Mouse (Mus musculus): ENCODE results near the gene Rab31.

DNA sequence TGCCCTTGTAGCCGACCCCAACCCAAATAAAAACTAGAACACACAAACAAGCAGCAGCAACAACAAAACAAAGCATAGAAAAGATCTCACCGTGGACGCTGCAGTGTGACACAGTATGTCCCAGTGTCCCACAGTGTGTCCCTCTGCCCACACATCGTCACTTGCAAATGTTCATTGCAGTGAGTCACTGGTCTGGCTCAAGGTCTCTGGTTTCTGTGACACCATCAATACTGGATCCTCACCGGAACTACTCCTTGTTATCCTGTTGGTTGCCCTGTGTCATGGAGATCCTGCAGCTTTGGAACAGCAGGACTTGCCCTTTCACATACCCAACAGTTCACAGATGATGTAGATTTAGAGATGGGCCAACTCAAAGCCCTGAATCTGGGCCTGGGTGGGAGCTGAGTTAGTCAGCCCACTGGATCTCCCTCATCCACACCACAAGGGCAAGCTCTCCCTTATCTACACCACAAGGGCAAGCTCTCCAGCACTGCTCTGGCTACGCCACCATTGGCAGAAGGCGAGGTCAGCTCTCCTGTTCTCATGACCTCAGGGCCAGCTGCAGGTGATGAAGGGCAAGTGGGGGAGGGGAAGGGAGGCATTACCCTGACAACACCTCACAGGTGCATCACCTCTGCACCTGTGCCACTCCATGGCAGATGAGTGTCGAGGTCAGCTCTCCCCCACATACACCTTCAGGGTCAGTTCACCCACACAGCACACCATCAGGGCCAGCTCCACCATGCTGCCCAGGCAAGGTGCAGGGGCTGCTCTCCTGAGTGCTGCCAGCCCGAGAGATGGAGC lies 124.0 kb downstream of the Rab31 start:
- TF ChIP-seq CTCF (IDR thresholded peaks at IDR 0.05; ENCODE audit: borderline replicate concordance, extremely low read depth, insufficient read depth, insufficient read length) (no peak), POLR2A (IDR thresholded peaks at IDR 0.05; ENCODE audit: borderline replicate concordance, extremely low read depth, insufficient read depth, insufficient read length, poor library complexity, severe bottlenecking) (no peak)

All from brain, embryonic 14.5 days (tissue).